Mouse (Mus musculus) small intestine, adult 2 months (tissue): Measurements from ENCODE around the gene Klrb1.

Source experiments
- CTCF ChIP-seq: fragments of 200-500 bp; IDR thresholded peaks from 2 replicates; pipeline ENCODE4 v1.5.1; 2012; ENCODE audit warnings: low read depth, mild to moderate bottlenecking, control low read depth, inconsistent platforms, low read length, moderate library complexity, mixed read lengths; ENCODE audit not compliant: insufficient replicate concordance, insufficient read length; ENCODE audit errors: extremely low read depth
- POLR2A ChIP-seq: fragments of 200-500 bp; IDR thresholded peaks from 2 replicates; pipeline ENCODE4 v1.6.1; 2012; ENCODE audit warnings: low read depth, mild to moderate bottlenecking, control low read depth, inconsistent platforms, low read length, moderate library complexity

DNA sequence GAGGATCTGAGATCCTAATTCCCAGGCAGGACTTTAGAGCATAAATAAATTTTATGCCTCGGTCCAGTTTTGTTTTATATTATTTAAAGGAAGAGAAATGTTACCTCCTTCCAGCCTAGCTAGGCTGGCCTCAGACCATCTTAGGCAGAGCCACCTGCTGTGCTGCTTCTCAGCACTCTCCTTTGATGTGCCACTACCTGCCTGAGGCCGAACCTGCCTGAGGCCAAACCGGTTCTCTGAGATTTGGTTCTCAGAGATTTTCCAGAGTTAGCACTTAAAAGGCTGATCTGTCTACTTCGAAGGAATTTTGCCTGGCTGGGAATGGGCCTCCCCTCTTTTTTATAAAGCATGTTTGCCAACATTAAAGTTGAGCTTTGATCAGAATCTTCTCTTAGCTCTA, 52.9 kb downstream of the Klrb1 start:
- TF ChIP-seq CTCF: no peak
- TF ChIP-seq POLR2A: no peak
